Mouse (Mus musculus) kidney, adult 2 months (tissue): ENCODE data around the gene B3gnt7. TPM values are rescaled to one million over a fixed set of nuclear protein-coding genes. Genes with fewer than 3 reads are reported as not detected.

Experiments used
- DNase-seq: peaks from one replicate; pipeline ENCODE4 v3.0.0; 2021
- H3K27ac ChIP-seq: fragments of 200-500 bp; 2 replicates; pipeline ENCODE4 v1.5.1; 2012; ENCODE audit warnings: low read depth, low read length, control low read depth, inconsistent platforms; ENCODE audit not compliant: insufficient read depth
- H3K27me3 ChIP-seq: fragments of 200-500 bp; replicated peaks from 2 replicates; pipeline ENCODE4 v1.6.1; 2012; ENCODE audit warnings: mild to moderate bottlenecking, moderate library complexity, low read length, inconsistent platforms; ENCODE audit not compliant: control insufficient read depth, insufficient read depth
- H3K36me3 ChIP-seq: fragments of 200-500 bp; 2 replicates; pipeline ENCODE4 v1.6.1; 2012; ENCODE audit warnings: mild to moderate bottlenecking, moderate library complexity, low read length, inconsistent platforms; ENCODE audit not compliant: control insufficient read depth, insufficient read depth
- H3K4me1 ChIP-seq: fragments of 200-500 bp; 2 replicates; pipeline ENCODE4 v1.6.1; 2011; ENCODE audit warnings: low read length; ENCODE audit not compliant: control insufficient read depth, insufficient read depth
- H3K4me3 ChIP-seq: fragments of 200-500 bp; 2 replicates; pipeline ENCODE4 v1.5.1; 2011; ENCODE audit warnings: mild to moderate bottlenecking, low read depth, low read length, control low read depth; ENCODE audit not compliant: insufficient read depth
- CTCF ChIP-seq: fragments of 200-500 bp; conservative IDR thresholded peaks from 2 replicates; pipeline ENCODE4 v1.5.1; 2011; ENCODE audit warnings: low read depth, mild to moderate bottlenecking, control low read depth, low read length, moderate library complexity, mixed read lengths; ENCODE audit not compliant: insufficient read depth, insufficient read length
- POLR2A ChIP-seq: fragments of 200-500 bp; IDR thresholded peaks from one replicate; pipeline ENCODE4 v1.6.1; 2011; ENCODE audit warnings: low read depth, low read length, control low read depth
- whole genome bisulfite sequencing: fragments of 180-500 bp; shearing (Covaris S2); methylation state at CpG from one replicate; pipeline ENCODE4 v1.1.7; 2018; 5-methylcytosine and 5-hydroxymethylcytosine counted together
- polyA plus RNA-seq: library from polyadenylated mRNA; depleted of rRNA; stranded (reverse); fragments of >200 nt; gene quantifications from 2 replicates; pipeline ENCODE4 v1.2.3, GENCODE M21; 2012

Gene B3gnt7
- polyA plus RNA-seq, 1 experiment = 9.6 TPM

DNA sequence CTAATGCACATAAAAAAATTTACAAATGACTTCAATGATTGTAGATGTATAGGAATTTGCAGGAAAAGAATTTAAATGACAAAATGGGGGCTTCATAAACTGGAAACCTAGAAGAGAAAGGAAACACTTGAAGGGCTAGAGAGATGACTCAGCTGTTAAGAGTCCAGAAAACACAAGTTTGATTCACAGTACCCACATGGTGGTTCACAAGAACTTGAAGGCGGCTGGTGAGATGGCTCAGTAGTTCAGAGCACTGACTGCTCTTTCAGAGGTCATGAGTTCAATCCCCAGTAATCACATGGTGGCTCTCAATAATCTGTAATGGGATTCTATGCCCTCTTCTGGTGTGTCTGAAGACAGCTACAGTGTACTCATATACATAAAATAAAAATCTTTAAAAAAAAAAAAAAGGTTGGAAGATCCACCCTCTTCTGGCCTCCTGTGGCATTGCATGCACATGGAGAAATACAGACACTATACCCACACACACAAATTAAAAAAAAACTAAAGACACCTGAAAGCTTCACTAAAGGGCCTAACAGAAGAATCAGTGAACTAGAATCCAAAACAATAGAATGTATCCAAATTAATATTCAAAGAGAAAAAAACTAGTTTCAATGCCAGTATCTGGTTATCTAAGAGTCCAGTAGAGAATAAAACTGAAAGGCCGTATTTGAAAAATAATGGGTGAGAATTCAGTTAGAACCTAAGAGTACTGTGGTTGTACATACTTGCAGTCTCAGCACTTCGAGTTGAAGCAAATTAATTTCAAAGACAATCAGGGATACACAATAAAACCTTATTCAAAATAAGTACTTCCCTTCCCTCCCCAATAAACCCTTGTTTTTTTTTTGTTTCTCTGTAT lies 44.5 kb downstream of the B3gnt7 start:
- peaks cover 5% of the 10 kb centered on the region; the same call in 1 of the 2 replicates for H3K4me1 ChIP-seq
- H3K4me3 ChIP-seq = no peak overlapping the region
- peaks cover 16% of the 10 kb centered on the region for H3K36me3 ChIP-seq
- TF ChIP-seq POLR2A (no peak), CTCF (no peak)
- H3K27ac ChIP-seq = no peak overlapping the region
- 81% methylated on average over 3 of the region's 3 CpGs for WGBS
- DNase-seq = peak; percentile 17
- H3K27me3 ChIP-seq = no peaks in the 10 kb centered on the region

DNA sequence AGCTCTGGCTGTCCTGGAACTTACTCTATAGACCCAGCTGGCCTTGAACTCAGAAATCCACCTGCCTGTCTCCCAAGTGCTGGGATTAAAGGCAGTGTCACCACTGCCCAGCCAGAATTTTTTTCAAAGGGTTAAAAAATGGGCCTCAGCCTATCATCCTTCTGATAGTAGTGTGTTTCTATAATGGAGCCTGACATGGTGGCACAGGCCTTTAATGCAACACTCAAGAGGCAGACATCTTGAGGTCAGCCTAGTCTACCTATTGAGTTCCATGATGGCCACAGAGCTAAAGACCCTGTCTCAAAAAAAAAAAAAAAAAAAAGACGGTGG lies 45.0 kb downstream of the B3gnt7 start:
- peaks cover 16% of the 10 kb centered on the region for H3K36me3 ChIP-seq
- peaks cover 5% of the 10 kb centered on the region; the same call in 1 of the 2 replicates for H3K4me1 ChIP-seq
- no peak overlapping the region for H3K4me3 ChIP-seq
- no peak overlapping the region for H3K27ac ChIP-seq
- WGBS = 71% methylated on average over 1 of the region's 1 CpGs
- no peaks in the 10 kb centered on the region for H3K27me3 ChIP-seq
- TF ChIP-seq POLR2A (no peak), CTCF (no peak)
- DNase-seq = no peak

DNA sequence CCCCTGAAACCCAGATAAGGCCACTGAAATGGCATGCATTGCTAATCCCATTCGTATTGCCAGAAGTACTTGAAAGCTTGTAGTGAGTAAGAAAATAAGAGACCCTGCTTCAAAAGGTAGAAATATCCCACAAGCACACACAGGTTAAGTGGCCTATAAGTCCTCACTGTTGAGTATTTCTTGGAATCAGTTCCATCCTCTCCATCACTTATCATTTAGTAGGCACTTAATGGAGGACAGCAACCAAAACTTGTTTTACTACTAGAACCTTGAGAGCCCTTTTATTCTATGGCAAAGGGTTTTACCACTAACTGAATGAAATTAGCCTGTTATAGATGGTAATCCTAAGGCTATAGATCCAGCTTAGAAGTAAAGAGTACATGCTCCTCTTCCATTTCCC lies 45.5 kb downstream of the B3gnt7 start:
- Histone ChIP-seq H3K4me3 (no peak overlapping the region), H3K27me3 (no peaks in the 10 kb centered on the region), H3K36me3 (peaks cover 18% of the 10 kb centered on the region), H3K27ac (no peak overlapping the region), H3K4me1 (peaks cover 5% of the 10 kb centered on the region; the same call in 1 of the 2 replicates)
- TF ChIP-seq CTCF (no peak), POLR2A (no peak)
- DNase-seq = no peak
- 89% methylated on average over 1 of the region's 1 CpGs for WGBS

DNA sequence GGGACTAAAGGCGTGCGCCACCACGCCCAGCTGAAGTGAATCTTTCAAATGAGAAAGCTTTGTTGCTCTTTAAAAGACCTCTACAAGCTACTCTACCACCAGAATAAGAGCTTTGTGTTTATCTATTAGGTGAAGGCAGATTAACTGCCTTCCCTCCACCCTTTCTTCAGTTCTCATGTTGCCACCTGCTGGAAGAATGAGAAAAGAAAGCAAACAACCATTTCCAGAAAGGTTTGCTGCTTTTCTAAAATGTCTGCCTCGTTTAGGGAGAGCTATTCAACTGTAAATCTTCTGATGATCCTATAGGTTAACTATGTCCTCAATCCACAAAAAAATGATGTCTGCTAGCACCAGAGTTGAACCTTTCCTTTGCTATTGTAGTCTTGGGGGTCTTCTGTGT lies 46.2 kb downstream of the B3gnt7 start:
- peaks cover 5% of the 10 kb centered on the region; the same call in 1 of the 2 replicates for H3K4me1 ChIP-seq
- H3K27ac ChIP-seq = no peak overlapping the region
- no peak for DNase-seq
- H3K36me3 ChIP-seq = peaks cover 23% of the 10 kb centered on the region
- TF ChIP-seq CTCF = no peak
- no peak for TF ChIP-seq POLR2A
- no peak overlapping the region for H3K4me3 ChIP-seq
- 70% methylated on average over 4 of the region's 4 CpGs for WGBS
- no peaks in the 10 kb centered on the region for H3K27me3 ChIP-seq

DNA sequence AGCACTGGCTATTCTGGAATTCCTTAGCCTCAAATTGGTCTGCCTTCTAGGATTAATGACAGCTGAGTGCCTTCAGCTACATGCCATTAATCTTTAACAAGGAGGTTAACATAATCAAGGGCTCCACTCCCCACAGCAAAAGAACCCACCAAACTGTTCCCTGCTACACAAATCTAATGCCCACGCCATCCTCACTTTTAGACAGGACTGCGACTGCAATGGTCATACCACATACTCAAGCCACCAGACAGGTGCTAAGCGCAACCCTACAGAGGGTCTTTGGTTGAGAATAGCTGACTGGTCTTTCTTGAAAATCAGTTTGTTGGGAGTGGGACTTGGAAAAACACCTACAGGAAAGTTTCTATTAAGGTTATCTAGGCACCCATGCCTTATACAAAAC lies 46.6 kb downstream of the B3gnt7 start:
- H3K27ac ChIP-seq = no peak overlapping the region
- no peak overlapping the region for H3K4me3 ChIP-seq
- H3K4me1 ChIP-seq = peaks cover 5% of the 10 kb centered on the region; the same call in 1 of the 2 replicates
- H3K27me3 ChIP-seq = no peaks in the 10 kb centered on the region
- 74% methylated on average over 3 of the region's 3 CpGs for WGBS
- peaks cover 27% of the 10 kb centered on the region for H3K36me3 ChIP-seq
- no peak for TF ChIP-seq CTCF
- no peak for TF ChIP-seq POLR2A
- DNase-seq = no peak

DNA sequence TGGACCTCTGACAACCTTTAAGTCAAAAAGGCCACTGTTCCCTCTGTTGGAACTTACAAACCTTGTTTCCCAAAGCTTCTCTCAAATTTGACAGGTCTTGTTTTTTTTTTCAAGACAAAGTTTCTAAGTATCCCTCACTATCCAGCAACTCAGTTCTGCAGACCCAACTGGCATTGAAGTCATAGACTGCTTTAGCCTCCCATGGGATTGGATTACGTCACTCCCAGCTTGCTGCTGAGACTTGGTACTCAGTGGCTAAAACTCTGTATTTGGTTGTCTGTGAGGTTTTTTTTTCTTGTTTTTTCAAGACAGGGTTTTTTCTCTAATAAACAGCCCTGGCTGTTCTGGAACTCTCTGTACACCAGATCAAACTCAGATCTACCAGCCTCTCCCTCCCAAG lies 47.1 kb downstream of the B3gnt7 start:
- no peak for DNase-seq
- Histone ChIP-seq H3K27me3 (no peaks in the 10 kb centered on the region), H3K4me3 (no peak overlapping the region), H3K4me1 (peaks cover 5% of the 10 kb centered on the region; the same call in 1 of the 2 replicates), H3K27ac (no peak overlapping the region), H3K36me3 (peaks cover 31% of the 10 kb centered on the region)
- 87% methylated on average over 1 of the region's 1 CpGs for WGBS
- TF ChIP-seq POLR2A (no peak), CTCF (no peak)

DNA sequence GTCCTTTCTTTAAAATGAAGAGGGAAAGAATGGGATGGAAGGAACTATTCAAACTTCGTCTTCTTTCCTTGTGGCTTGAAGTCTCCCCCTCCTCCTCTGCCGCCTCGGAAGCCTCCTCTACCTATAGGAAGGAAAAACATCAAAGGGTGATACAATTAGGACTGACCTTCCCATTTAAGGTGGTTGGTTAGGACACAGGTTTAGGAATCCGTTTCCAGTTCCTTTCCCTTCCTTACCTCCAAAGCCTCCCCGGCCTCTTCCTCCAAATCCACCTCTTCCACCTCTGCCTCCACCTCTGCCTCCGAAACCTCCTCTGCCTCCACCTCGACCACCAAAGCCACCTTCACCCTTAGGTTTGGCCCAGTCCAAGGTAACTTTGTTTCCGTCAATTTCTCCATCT lies 47.9 kb downstream of the B3gnt7 start:
- H3K4me3 ChIP-seq = no peak overlapping the region
- peaks cover 33% of the 10 kb centered on the region for H3K36me3 ChIP-seq
- H3K4me1 ChIP-seq = peaks cover 5% of the 10 kb centered on the region; the same call in 1 of the 2 replicates
- TF ChIP-seq POLR2A (no peak), CTCF (no peak)
- H3K27me3 ChIP-seq = no peaks in the 10 kb centered on the region
- H3K27ac ChIP-seq = no peak overlapping the region
- WGBS = 85% methylated on average over 8 of the region's 8 CpGs
- no peak for DNase-seq
